Mouse (Mus musculus): ENCODE data around the gene Nfyc. TPM values are rescaled to one million over a fixed set of nuclear protein-coding genes. Genes with fewer than 3 reads are reported as not detected.

Nfyc gene
- polyA plus RNA-seq, 1 experiment = 36.4 TPM

DNA sequence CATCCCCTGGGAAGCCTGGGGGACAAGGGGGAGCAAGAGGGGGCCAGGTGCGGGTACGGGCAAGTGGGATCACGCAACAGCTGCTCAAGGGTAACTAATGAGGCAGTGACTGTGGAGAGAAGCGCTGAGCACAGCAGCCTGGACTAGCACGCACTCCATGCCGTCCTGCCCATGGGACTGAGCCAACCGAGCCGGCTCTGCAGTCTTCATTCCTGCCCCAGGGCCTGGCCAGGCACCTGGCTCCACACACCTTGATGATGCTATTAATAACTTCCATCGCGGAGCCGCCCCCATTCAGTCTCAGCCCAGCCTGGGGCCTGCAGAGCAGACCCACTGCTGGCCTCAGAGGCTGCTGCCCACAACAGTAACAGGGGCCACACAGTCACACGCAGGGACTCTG is 119.1 kb downstream of the Nfyc start:
- no peak for TF ChIP-seq POLR2A (IDR thresholded peaks at IDR 0.05; ENCODE audit: low read depth, low read length)
- no peak for TF ChIP-seq CTCF (IDR thresholded peaks at IDR 0.05; ENCODE audit: borderline replicate concordance, insufficient read depth, low read length)
- H3K27ac ChIP-seq (ENCODE audit: insufficient read depth, low read length) = no peak overlapping the region
- no peaks in the 10 kb centered on the region for H3K4me1 ChIP-seq (ENCODE audit: control insufficient read depth, insufficient read depth, low read length)
- H3K4me3 ChIP-seq (ENCODE audit: insufficient read depth, low read length) = no peak overlapping the region

Other genes starting within 250 kb of the Nfyc start
- not detected in 2 replicates for gene Gm8439, start 242.8 kb downstream of the Nfyc start, polyA plus RNA-seq (2011; ENCODE audit: insufficient read length, low read depth, missing spikeins)
- gene Cited4, start 165.0 kb downstream of the Nfyc start, polyA plus RNA-seq (2011; ENCODE audit: insufficient read length, low read depth, missing spikeins) = not detected in 2 replicates
- 0.74 and 0.75 TPM in 2 replicates for gene Kcnq4, start 83.0 kb downstream of the Nfyc start, polyA plus RNA-seq (2011; ENCODE audit: insufficient read length, low read depth, missing spikeins)
- not detected in 2 replicates for gene Rims3, start 23.2 kb upstream of the Nfyc start, polyA plus RNA-seq (2011; ENCODE audit: insufficient read length, low read depth, missing spikeins)
- gene Exo5, start 93.4 kb upstream of the Nfyc start, polyA plus RNA-seq (2011; ENCODE audit: insufficient read length, low read depth, missing spikeins) = 17.2 and 24.0 TPM in 2 replicates
- 1.2 and 1.5 TPM in 2 replicates for gene Zfp69, start 120.1 kb upstream of the Nfyc start, polyA plus RNA-seq (2011; ENCODE audit: insufficient read length, low read depth, missing spikeins)
- gene Smap2, start 185.7 kb upstream of the Nfyc start, polyA plus RNA-seq (2011; ENCODE audit: insufficient read length, low read depth, missing spikeins) = 31.7 and 35.5 TPM in 2 replicates
- 0.58 TPM in 1 of 2 replicates, not detected in the other for gene Col9a2, start 207.8 kb upstream of the Nfyc start, polyA plus RNA-seq (2011; ENCODE audit: insufficient read length, low read depth, missing spikeins)